24 mouse cellular contexts compared by ENCODE assay signal in the genomic region with DNA sequence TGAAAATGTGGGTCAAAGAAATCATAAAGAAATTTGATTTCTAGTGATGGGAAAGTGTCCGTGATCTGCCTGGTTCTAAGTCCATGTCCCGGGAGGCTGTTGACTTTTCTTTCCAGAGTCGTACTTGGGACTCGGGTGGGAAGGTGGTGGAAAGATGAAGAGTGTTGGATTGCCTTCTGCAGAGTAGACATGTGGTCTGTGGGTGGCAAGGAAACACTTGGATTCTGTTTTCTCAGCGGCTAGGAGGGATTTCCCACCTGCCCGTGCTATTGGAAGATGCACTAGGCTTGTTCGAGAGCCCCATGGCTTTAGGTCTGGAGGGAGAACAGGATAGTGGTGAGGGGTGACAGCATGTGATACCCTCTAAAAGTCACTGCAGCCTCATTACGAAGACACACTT.
A peak's percentile ranks its signal among the peaks of the same experiment; 100 is the strongest.
DNase-seq lines count a peak whose midpoint lies in the region.
"Had no signal": no experiment of that assay in that cellular context is flagged by ENCODE, and none has a peak within 500 bp of the region (broad histone marks: within the 10 kb centered on the region; RNA-seq: fewer than 3 reads in every experiment).

No protein-coding gene starts in this region.

- 94% methylated on average over 8 of the region's 8 CpGs for WGBS in forebrain, embryonic 10.5 days

- H3K27ac ChIP-seq in forebrain, embryonic 10.5 days = no peak overlapping the region
- H3K27ac ChIP-seq: forebrain, embryonic 12.5 days; hindbrain, embryonic 12.5 days; kidney, postnatal 0 days; limb, embryonic 13.5 days; lung, embryonic 15.5 days; stomach, postnatal 0 days had no signal

- H3K36me3 ChIP-seq in forebrain, embryonic 10.5 days (replicated peaks) = no peaks in the 10 kb centered on the region
- H3K36me3 ChIP-seq: forebrain, embryonic 12.5 days; G1E; hindbrain, embryonic 12.5 days; limb, embryonic 13.5 days; lung, embryonic 15.5 days had no signal

- no peaks in the 10 kb centered on the region for H3K27me3 ChIP-seq in forebrain, embryonic 10.5 days (ENCODE audit: poor library complexity, severe bottlenecking)
- H3K27me3 ChIP-seq: limb, embryonic 13.5 days; lung, embryonic 15.5 days had no signal

- peaks cover 50% of the 10 kb centered on the region for H3K4me1 ChIP-seq in forebrain, embryonic 10.5 days
- H3K4me1 ChIP-seq: lung, embryonic 15.5 days had no signal

- DNase-seq in layer of hippocampus, adult 11-12 months (ENCODE audit: low spot score) = peak; percentile 12
- DNase-seq in layer of hippocampus, postnatal 14 days (ENCODE audit: low spot score in 2 of 2) = no peak
- peak; percentile 39 for DNase-seq in right cerebral cortex, adult 18-20 months
- DNase-seq in right cerebral cortex, postnatal 14 days = no peak
- peak; percentile 3 to 6 for DNase-seq in left cerebral cortex, adult 8-10 months (ENCODE audit: low spot score in 2 of 2)
- peak; percentile 6 to 37 for DNase-seq in right cerebral cortex, postnatal 36 days (ENCODE audit: low spot score in 2 of 2)
- no peak for DNase-seq in cerebellum, adult 11-12 months
- DNase-seq in forebrain, embryonic 10.5 days (ENCODE audit: extremely low spot score, low spot score) = no peak
- DNase-seq: adrenal gland, postnatal 10 days; cerebellum, adult 11 months; cerebellum, postnatal 10 days; heart, postnatal 14 days; kidney, adult 8-10 months; spleen, adult 18-20 months; thymus, adult 2 months; thymus, postnatal 36 days had no signal

- no peak overlapping the region for H3K4me3 ChIP-seq in forebrain, embryonic 10.5 days
- H3K4me3 ChIP-seq: erythroblast, embryonic 14.5 days; forebrain, embryonic 12.5 days; hindbrain, embryonic 12.5 days; limb, embryonic 13.5 days; lung, embryonic 15.5 days had no signal

- no peaks in the 10 kb centered on the region for H3K9me3 ChIP-seq in forebrain, embryonic 10.5 days
- H3K9me3 ChIP-seq: forebrain, embryonic 12.5 days; hindbrain, embryonic 12.5 days; limb, embryonic 13.5 days; lung, embryonic 15.5 days had no signal

Comparison
In these comparisons a context has a peak if more than half of its experiments do, and no peak if none do; other contexts are left out.
1. DNase-seq: peak in layer of hippocampus, adult 11-12 months (single experiment), right cerebral cortex, adult 18-20 months (single experiment), left cerebral cortex, adult 8-10 months (2 of 2) and right cerebral cortex, postnatal 36 days (2 of 2); none in layer of hippocampus, postnatal 14 days (0 of 2), right cerebral cortex, postnatal 14 days (single experiment), cerebellum, adult 11-12 months (single experiment) and forebrain, embryonic 10.5 days (single experiment).